Mouse (Mus musculus) testis, adult 2 months (tissue): ENCODE measurements around the gene Phyh. TPM values are rescaled to one million over a fixed set of nuclear protein-coding genes. Genes with fewer than 3 reads are reported as not detected.
"Not testable (repeated sequence)": the region's sequence is repeated elsewhere in the genome, so short reads cannot be mapped to it uniquely, and the experiment has no call there.

ENCODE experiments used
- H3K27ac ChIP-seq: fragments of 200-500 bp; 2 replicates; pipeline ENCODE4 v1.5.1; 2012; ENCODE audit warnings: low read depth, low read length; ENCODE audit not compliant: control insufficient read depth, insufficient read depth
- H3K27me3 ChIP-seq: fragments of 200-500 bp; 2 replicates; pipeline ENCODE4 v1.6.1; 2012; ENCODE audit warnings: mild to moderate bottlenecking, low read length, moderate library complexity; ENCODE audit not compliant: control insufficient read depth, insufficient read depth
- H3K36me3 ChIP-seq: fragments of 200-500 bp; 2 replicates; pipeline ENCODE4 v1.6.1; 2012; ENCODE audit warnings: mild to moderate bottlenecking, low read length; ENCODE audit not compliant: control insufficient read depth, insufficient read depth
- H3K4me1 ChIP-seq: fragments of 200-500 bp; 2 replicates; pipeline ENCODE4 v1.6.1; 2012; ENCODE audit warnings: low read length; ENCODE audit not compliant: control insufficient read depth, insufficient read depth
- H3K4me3 ChIP-seq: fragments of 200-500 bp; 2 replicates; pipeline ENCODE4 v1.5.1; 2012; ENCODE audit warnings: low read depth, mild to moderate bottlenecking, low read length, moderate library complexity, mixed read lengths; ENCODE audit not compliant: control insufficient read depth
- CTCF ChIP-seq: fragments of 200-500 bp; IDR thresholded peaks from 2 replicates; pipeline ENCODE4 v1.5.1; 2012; ENCODE audit warnings: low read depth, mild to moderate bottlenecking, inconsistent platforms, low read length, moderate library complexity; ENCODE audit not compliant: control insufficient read depth, insufficient read depth, insufficient replicate concordance
- POLR2A ChIP-seq: fragments of 200-500 bp; IDR thresholded peaks from 2 replicates; pipeline ENCODE4 v1.6.1; 2012; ENCODE audit warnings: low read depth, mild to moderate bottlenecking, inconsistent platforms, low read length, moderate library complexity; ENCODE audit not compliant: control insufficient read depth
- polyA plus RNA-seq: library from polyadenylated mRNA; depleted of rRNA; stranded (reverse); fragments of >200 nt; gene quantifications from 2 replicates; pipeline ENCODE4 v1.2.3, GENCODE M21; 2012

The Phyh gene
- polyA plus RNA-seq, 1 experiment: 9.1 TPM

DNA sequence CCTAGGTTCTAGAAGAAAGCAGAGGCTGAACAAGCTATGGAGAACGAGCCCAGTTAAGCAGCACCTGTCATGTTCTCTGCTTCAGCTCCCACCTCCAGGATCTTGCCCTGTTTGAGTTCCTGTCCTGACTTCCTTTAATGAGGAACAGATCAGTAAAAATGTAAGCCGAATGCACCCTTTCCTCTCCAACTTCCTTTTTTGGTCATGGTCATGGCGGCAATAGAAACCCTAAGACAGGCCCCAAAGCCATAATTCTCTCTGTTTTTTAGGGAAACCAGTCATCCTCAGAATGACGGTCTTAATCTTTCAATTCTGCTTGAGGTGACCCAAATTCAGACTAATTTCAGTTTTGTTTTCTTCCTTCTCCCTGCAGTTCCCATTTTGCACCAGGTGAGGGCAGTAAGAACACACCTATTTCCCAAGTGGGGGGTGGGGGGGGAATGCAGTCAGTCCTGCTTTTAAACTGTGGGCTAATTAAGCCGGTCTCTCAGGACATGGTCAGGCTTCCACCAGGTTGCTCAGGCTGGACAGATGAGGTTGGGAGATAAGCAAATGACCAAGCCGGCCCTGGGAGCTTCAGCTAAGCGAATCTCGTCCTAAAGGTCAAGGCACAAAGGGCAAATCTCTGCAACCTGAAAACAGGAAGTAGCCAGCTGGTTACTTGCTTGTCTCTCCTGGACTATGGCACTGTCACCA, 1.3 kb upstream of the Phyh start:
- Histone ChIP-seq H3K36me3 (no peaks in the 10 kb centered on the region), H3K27ac (peak overlapping the region; percentile 59), H3K27me3 (no peaks in the 10 kb centered on the region), H3K4me1 (peaks cover 7% of the 10 kb centered on the region), H3K4me3 (no peak overlapping the region)
- TF ChIP-seq POLR2A (no peak), CTCF (peak; percentile 40; the same call in 1 of the 2 replicates)

DNA sequence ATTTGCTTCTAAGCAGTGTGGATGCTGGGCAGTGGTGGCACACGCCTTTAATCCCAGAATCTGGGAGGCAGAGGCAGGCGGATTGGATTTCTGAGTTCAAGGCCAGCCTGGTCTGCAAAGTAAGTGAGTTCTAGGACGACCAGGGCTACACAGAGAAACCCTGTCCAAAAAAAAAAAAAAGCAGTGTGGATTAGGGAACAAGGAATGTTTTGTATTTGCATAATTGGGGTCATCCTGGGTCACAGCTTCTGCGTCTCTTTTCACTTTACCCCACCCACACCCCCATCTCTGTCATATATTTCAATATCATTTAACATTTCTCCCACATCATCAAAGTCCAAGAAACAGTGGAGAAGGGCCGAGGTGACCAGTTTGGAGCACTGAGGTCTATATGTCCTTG, 2.2 kb downstream of the Phyh start:
- H3K4me1 ChIP-seq: peaks cover 7% of the 10 kb centered on the region
- no peak overlapping the region for H3K27ac ChIP-seq
- no peak overlapping the region for H3K4me3 ChIP-seq
- H3K36me3 ChIP-seq: no peaks in the 10 kb centered on the region
- H3K27me3 ChIP-seq: no peaks in the 10 kb centered on the region
- TF ChIP-seq CTCF: no peak
- TF ChIP-seq POLR2A: no peak

DNA sequence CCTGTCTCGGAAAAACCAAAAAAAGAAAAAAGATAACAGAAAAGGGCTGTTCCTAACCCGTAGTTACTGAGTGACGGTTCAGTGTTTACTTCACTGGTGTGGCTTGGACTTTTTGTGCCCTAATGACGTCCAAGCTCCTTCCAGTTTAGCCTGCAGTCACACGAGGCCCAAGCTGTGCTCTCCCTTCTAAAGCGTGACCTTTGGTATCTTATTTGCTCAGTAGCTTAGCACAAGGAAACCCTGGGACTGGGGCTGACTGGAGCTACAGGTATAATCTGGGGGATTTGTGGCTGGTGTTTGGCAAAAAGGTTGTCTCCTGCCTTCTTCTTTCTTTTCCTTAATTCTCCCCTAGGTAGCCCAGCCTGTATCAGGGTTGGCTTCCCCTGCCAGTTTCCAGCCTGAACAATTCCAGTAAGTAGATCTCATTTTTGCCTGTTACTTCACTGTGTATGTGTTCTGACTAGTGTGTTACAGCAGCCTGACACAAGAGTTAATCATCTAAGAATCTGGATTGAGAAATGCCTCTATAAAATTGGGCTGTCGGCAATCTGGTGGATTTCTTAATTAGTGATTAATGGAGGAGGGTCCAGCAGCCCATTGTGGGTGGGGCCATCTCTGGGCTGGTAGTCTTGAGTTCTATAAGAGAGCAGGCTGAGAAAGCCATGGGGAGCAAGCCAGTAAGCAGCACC, 3.8 kb downstream of the Phyh start:
- Histone ChIP-seq H3K36me3 (no peaks in the 10 kb centered on the region), H3K4me1 (peaks cover 6% of the 10 kb centered on the region), H3K4me3 (no peak overlapping the region), H3K27me3 (no peaks in the 10 kb centered on the region), H3K27ac (no peak overlapping the region)
- TF ChIP-seq POLR2A (no peak), CTCF (no peak)

DNA sequence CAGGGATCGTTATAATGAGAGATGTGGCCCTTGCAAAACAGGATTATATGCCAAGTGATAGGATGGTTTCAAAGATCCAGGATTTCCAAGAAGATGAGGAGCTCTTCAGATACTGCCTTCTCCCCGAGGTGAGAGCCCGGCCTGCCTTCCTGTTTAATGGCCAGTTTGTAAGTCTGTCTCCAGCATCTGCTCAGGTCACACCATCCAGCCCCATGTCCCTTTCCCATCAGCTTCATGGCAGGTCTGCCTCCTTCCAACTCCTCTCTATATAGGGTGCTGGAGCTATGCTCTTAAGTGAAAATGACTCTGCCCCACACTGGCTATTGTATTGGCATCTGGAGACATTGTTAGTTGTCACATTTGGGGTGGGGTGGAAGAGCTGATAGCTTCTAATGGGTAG, 8.6 kb downstream of the Phyh start:
- Histone ChIP-seq H3K27me3 (no peaks in the 10 kb centered on the region), H3K4me1 (no peaks in the 10 kb centered on the region), H3K4me3 (no peak overlapping the region), H3K27ac (no peak overlapping the region), H3K36me3 (no peaks in the 10 kb centered on the region)
- TF ChIP-seq POLR2A (no peak), CTCF (no peak)

DNA sequence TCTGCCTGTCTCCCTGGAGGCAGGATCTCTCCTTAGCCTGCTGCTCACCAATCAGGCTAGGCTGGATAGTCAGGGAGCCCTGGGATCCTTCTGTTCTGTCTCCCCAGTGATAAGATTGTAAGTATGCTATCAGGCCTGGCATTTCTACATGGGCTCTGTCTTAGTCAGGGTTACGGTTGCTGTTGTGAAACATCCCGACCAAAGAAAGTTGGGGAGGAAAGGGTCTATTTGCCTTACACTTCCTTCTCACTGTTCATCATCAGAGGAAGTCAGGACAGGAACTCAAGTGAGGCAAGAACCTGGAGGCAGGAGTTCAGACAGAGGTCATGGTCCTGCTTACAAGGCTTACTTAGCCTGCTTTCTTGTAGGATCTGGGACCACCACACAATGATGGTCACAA, 10.4 kb downstream of the Phyh start:
- no peak for TF ChIP-seq POLR2A
- TF ChIP-seq CTCF: no peak
- Histone ChIP-seq H3K27me3 (no peaks in the 10 kb centered on the region), H3K36me3 (no peaks in the 10 kb centered on the region)

DNA sequence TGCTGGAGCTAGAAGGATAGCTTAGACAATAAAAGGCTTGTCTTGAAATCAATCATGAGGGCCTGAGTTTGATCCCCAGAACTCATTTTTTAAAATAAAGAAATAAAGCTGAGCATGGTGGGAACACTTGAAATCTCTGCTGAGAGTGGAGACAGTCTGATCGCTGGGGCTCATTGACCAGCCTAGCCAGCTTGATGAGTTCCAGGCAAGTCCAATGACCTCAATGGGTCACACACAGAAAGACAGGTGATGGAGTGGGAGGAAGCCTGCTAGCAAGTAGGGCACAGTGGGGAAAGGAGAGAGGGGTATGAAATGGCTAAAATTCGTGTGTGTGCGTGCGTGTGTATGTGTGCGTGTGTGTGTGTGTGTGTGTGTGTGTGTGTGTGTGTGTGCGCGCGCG, 15.7 kb downstream of the Phyh start:
- no peak for TF ChIP-seq POLR2A
- TF ChIP-seq CTCF: no peak
- Histone ChIP-seq H3K4me1 (no peaks in the 10 kb centered on the region), H3K4me3 (no peak overlapping the region), H3K36me3 (no peaks in the 10 kb centered on the region), H3K27ac (no peak overlapping the region), H3K27me3 (no peaks in the 10 kb centered on the region)

More for the DNA sequence above, 10.4 kb downstream of the Phyh start:
- Histone ChIP-seq H3K27ac (no peak overlapping the region), H3K4me3 (no peak overlapping the region), H3K4me1 (no peaks in the 10 kb centered on the region)

DNA sequence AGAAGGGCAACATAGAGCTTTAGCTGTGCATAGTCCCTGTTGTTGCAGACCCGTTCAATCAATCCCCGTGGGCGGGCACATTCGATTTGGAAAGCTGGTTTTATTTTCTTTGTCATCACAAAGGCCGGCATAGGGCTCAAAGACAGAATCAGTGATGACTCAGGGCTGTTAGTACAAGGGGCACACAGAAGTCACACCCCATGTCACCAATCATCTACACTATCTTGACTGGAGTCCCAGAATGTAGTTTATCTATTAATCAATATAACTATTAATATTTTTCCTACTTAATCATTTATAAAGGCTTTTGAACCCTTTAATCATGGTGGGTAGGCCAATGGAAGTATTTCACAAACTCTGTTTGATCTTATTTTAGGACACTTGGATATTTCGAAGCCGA, 19.1 kb downstream of the Phyh start:
- no peaks in the 10 kb centered on the region for H3K36me3 ChIP-seq
- no peaks in the 10 kb centered on the region for H3K27me3 ChIP-seq
- H3K27ac ChIP-seq: no peak overlapping the region
- no peaks in the 10 kb centered on the region for H3K4me1 ChIP-seq
- TF ChIP-seq POLR2A: no peak
- TF ChIP-seq CTCF: no peak
- no peak overlapping the region for H3K4me3 ChIP-seq

DNA sequence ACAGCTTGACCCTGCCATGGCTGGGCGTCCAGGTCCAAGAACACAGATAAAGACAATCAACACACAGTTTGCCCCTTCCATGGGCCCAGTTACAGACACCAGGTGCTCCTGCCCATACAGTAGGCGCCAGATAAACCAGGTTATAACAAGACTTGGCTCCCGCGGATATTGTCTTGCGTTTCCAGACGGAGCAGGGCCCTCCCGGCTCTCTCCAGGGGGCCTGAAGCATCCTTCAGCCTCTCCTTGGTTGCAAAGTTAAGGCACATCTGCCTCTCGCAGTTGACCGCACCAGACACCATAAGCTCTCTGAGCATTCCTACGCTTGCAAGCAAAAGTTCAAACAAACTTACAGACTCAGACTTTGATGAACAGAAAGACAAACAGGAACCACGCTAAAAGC, 22.0 kb downstream of the Phyh start:
- TF ChIP-seq POLR2A: no peak
- TF ChIP-seq CTCF: no peak
- H3K36me3 ChIP-seq: no peaks in the 10 kb centered on the region
- no peak overlapping the region for H3K4me3 ChIP-seq
- no peaks in the 10 kb centered on the region for H3K4me1 ChIP-seq
- no peak overlapping the region for H3K27ac ChIP-seq
- no peaks in the 10 kb centered on the region for H3K27me3 ChIP-seq

DNA sequence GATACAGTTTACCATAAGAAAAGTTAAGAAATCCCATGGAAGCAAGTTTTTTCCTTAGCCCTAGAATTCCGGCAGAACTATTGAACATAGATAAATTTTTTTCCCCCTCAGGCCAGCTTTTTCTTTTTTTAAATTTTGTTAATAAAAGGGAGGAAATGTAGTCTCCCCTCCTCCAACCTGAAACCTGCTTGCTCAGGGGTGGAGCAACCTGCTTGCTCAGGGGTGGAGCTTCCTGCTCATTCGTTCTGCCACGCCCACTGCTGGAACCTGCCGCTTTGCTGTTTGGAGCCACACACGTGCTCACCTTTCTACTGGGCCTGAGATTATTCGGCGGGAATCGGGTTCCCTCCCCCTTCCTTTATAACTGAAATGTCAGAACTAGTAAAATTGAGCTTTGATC, 30.9 kb downstream of the Phyh start:
- H3K36me3 ChIP-seq, H3K27ac ChIP-seq, H3K4me3 ChIP-seq, H3K27me3 ChIP-seq, H3K4me1 ChIP-seq: not testable (repeated sequence)
